Mouse (Mus musculus) cerebellum, postnatal 10 days (tissue): ENCODE results near the gene Timp2.

ENCODE experiments used
- DNase-seq, 2 experiments: peaks; one replicate each; pipeline ENCODE4 v3.0.0; 2021; ENCODE audit warnings: mixed read lengths in 2 of 2

Timp2 gene

DNA sequence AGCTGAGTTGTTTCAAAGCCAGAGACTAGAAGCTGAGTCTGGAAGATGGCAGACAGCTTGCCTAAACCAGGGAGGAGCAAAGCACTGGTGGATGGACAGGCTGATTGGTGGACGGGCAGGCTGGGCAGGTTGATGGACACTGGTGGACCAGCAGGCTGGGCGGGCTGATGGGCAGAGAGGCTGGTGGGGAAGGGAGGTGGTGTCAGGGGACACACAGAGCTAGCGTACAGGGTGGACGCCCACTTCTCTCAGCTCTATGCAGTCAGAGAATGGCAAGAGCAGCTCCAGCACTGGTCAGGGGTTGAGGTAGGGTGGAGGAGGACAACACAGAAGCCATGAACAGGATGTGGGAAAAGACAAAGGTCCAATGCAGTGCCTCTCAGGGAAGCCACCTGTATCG is 13.7 kb upstream of the Timp2 start:
- peak in 1 of 2 experiments; percentile 6 for DNase-seq

DNA sequence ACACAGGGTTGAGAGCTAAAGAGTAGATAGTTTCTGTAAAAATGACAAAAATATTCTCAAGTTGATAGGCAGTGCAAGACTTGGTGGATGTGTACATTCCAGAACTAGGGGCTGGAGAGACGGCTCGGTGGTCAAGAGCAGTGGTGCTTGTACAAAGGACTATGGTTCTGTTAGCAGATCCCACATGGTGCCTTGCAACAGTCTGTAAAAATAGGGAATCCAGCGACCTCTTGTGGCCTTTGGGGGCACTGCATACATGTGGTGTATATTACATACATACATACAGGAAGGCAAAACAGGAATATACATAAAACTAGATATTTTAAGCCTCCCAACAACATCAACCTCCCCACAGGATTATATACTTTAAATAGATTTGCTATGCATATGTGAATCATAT is 12.8 kb upstream of the Timp2 start:
- peak; percentile 55 to 64 for DNase-seq

DNA sequence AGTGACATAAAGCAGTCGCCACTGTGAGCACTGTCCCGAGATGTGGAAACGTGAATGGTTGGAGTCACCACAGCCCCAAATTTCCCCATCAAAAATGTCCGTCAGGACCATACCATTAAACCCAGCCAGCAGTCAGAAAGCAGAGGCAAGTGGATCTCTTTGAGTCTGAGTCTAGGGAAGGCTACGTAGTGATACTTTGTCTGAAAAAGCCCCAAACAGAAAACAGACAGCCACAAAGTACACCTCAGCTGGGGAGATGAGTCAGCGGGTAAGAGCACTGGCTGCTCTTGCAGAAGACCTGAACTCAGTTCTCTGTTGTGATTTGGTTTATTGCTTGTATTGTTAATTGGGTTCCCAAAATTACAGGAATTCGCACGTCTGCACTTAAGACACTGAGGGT is 11.0 kb upstream of the Timp2 start:
- no peak for DNase-seq

DNA sequence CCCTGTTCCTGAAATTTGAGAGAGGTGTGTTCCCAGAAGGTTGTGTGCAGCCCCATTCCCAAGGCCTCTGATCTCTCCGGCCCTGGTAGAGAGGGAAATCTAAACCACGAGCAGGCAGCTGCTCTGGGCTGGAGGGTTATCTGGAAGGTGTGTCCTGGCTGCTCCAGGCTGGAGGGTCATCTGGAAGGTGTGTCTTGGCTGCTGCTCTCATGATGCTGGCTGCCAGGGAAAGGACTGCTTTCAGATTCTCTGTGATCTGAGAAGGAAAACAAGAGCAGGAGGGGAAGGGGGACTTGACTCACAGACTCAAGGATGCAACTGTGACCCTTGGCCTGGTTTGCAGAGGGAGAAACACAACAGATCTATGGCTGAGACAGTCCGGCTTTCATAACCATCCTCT is 10.6 kb upstream of the Timp2 start:
- DNase-seq, result peak in 1 of 2 experiments; percentile 38

DNA sequence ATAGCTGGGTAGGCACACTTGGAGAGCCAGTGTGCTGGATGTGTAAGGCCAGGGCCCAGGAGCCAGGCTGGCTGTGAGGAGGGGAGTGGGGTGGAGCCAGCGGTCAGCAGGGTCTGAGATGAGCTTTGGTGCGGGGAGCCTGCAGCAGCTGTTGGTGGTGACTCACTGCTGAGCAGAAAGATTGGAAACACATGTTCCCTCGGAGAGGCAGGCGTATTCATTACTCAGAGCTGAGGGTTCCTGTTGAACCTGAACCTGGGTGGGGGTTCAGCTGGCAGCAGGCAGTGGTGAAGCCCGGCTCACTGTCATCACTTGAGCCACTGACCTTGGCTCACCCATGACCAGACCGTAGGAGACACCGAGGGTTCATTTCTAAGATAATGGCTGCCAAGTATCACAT is 9.6 kb upstream of the Timp2 start:
- DNase-seq, result peak in 1 of 2 experiments; percentile 64

DNA sequence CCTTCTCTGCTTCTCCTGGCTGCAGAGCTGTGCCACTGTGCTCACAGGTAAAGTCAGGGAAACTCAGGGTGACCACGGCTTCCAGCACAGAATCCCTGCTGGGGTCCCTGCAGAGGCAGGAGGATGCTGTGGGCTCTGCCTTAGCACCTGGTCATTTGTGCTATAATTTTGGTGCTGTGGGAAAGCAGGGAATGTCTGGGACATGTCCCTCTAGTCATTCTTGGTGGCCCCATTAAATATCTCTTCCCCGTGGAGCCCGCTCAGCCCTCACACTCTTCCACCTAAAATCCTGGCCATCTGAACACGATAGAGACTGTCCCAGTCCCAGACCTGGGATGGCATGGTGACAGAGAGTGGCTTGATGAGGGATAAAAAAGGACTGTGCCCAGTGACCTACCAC is 8.5 kb upstream of the Timp2 start:
- peak in 1 of 2 experiments; percentile 13 for DNase-seq

DNA sequence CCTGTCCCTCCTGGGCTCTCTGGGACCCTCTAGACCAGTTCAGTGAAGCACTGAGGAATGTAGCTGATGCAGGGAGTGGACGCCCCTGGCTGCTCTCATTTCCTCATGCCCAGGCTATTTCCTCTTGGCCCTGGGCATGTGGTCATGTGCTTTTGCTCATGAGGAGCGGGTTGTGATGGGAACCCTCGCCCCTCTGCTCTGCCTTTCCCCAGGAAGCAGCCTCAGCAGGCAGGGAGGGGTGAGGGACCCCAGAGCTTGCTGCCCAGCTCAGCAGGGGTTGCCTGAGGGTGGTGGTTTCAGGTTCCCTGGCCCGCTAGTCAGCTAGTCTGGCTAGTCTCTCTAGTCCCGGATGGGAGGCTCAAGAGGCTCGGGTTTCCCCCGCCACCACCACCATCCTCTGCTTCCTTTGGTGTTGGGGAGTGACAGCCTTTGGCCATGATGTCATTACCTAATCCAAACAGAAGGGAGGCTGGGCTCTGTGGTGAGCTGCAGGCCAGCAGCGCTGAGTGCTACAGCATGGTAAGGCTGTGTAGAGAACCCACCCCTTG is 7.5 kb upstream of the Timp2 start:
- peak; percentile 57 to 66 for DNase-seq

DNA sequence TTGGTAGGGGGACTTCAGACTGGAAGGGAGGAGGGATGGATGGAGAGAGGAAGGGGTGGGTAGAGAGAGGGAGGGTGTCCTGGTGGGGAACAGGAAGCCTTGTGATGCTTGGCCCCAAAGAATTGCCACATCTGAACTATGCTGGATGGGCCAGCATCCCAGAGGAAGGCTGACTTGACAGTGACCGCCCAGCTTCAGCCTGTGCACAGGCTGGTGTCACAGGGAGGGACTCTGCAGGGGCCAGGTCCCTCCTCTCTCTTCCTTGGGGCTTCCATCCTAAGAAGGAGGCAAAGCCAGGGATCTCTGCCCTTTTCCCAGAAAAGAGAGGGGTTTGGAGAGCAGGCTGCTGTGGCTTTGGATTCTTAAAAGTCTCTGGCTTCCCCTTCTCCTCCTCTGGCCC is 7.0 kb upstream of the Timp2 start:
- no peak for DNase-seq

DNA sequence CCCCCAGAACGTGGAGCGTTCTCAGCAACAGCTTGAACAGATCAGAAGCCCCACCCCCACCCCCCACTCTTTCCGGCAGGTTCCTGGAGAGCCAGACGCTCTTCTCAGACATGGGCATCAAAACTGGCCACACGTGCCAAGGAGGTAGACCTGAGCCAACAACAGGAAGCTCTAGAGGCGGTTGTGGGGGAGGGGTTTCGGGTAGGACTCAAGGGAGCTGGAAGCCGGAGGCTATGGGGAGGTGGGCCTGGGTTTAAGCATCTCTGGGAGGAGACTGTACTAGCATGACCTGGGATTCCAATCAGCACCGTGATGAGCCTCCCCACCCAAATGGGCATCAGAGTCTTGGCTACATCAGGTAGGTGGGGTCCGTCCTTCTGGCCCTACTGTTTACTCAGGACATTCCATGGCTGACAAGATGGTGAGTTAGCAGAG is 5.4 kb upstream of the Timp2 start:
- DNase-seq, result peak; percentile 91 to 92

DNA sequence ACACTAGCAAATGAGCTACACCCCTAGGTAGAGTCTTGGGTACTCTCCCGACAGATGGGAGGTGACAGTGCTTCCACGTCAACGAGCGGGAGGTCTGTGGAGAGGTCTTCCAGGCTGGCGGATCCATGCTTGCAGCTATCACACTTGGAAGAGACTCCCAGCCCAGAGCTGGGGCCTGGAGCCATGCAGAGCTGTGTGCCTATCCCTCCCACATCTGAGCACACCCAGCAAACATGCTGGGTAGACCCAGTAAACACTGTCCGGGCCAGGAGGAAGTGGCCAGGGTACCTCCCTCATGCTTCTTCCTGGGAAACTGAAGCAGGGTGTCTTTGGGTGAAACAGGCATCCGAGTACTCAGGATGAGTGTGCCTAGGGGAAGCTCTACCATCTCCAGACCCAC is 5.0 kb upstream of the Timp2 start:
- DNase-seq, result peak; percentile 63 to 69

DNA sequence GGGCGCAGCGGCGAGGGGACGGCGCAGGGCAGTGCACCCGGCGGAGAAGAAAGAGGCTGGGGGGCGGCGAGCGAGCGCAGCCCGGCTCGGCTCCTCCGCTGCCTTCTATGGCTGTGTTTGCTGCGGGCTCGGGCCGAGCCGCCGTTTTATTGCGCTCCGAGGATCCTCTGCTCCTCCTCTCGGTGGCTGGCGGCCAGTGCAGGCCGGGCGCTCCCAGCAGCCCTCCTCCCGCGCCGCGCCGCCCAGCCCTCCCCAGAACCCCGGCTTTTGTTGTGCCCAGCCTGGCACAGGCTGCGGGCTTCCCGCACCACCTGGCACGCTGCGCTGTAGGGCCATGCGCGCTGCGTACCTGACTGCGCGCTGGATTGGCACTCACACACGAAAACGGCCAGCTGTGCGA is 335 bp downstream of the Timp2 start:
- peak; percentile 89 to 93 for DNase-seq

DNA sequence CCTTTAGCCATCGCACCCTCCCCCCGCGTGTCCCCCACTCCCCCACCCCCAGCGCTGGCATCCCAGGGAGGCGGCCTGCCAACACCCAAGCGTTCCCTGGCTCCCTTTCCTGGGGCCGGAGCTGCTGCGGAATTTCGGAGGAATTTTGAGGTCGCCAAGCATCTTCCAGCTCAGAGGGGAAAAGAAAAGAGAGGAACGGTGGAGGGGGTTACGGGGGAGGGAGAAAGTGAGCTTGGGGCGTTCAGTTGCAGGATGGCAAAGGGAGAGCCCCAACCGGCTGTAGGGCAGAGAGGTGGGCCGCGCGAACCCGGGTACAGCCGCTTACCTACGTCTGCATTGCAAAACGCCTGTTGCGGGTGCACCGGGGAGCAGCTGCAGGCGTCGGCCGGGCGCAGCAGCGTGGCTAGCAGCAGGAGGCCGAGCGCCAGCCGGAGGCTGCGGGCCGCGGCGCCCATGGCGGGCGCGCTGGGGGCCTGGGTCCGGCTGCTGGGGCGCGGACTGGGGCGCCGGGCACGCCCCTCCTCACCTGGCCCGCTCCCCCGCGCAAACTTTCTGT is 826 bp downstream of the Timp2 start:
- peak; percentile 59 to 63 for DNase-seq

DNA sequence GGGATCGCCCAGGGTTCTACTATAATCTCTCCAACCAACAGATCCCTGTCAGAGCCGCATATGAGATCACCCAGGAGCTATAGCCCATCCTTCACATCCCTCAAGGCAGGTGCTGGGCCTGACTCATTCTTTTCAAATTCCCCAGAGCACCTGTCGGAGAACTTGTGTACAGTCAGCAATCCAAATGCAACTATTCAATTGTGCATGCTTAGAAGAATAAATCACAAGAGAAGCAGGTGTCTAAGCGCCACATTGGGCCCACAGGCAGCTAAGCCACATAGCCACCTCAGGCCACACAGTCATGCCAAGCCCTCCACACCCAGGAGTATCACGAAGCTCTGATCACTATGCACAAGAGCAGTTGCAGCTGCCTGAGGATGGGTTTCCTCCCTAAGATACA is 6.0 kb downstream of the Timp2 start:
- DNase-seq, result no peak

DNA sequence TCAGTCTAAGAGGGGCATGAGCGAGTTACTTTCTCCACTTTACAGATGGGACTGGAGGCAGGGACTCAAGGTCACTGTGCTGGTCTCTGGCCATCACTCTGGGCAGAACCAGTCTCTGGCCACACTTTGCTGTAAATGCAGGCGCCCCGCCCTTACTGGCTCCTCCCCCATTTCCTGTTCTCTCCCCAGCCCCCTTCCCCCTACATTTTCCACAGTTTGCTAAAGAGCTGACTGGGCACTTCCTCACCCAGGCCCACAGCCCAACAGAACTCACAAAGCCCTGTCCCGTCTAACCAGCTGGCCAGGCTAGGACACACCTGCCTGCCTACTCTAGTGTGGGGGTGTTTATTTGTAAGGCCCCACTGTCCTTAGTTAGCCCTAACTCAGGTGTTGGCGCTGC is 6.7 kb downstream of the Timp2 start:
- no peak for DNase-seq

DNA sequence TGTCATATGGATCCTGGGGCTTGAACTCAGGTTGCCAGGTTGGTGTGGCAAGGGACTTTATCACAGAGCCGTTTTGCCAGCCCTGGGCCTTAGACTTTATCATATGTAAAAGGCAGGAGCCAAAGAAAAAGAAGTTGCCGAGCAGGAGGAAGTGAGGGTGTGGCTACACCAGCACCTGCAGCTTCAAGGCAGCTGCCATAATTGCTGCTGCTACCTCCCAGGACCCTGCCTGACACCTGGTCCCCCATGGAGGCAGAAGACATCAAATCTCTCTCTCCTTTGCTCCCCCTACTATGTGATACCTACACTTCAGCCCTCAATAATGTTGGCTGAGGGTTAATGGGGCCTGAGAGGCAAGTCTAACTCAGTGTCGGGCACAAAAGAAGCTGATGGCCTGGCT is 7.1 kb downstream of the Timp2 start:
- DNase-seq, result no peak

DNA sequence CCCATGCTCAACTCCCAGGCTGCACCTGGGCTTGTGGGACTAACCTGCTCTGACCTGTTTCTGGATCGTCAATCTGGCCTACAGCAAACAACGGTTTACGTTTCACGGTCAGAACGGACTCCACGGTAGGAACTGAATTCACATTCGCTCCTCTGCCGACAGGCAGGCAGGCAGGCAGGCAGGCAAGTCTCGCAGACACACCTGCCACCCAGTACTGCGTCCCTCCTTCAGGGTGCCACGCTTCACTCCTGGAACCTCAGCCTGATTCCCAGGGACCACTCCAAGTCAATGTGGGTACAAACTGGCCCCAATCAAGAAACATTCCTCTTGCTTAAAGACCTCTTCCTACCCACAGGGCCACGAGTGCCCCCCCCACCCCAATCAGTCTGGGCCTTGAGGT is 7.6 kb downstream of the Timp2 start:
- DNase-seq, result no peak

DNA sequence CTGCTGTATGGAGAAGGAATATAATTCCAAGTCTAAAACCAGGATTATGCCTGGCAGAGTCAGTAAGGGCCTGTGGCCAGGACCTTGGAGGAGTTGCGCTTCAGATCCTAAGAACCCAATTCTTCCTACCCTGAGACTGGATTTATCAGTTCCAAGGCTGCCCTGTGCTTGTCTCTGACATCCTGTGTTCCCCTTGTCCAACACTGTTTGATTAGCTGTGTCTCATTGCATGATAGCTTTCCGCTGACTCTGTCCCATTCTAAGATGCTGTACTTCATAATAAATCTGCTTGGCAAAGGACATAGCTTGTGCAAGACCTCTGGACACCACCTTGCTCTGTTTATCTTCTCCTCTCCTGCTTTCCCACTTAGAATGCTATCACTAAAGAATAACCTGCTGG is 8.1 kb downstream of the Timp2 start:
- no peak for DNase-seq

DNA sequence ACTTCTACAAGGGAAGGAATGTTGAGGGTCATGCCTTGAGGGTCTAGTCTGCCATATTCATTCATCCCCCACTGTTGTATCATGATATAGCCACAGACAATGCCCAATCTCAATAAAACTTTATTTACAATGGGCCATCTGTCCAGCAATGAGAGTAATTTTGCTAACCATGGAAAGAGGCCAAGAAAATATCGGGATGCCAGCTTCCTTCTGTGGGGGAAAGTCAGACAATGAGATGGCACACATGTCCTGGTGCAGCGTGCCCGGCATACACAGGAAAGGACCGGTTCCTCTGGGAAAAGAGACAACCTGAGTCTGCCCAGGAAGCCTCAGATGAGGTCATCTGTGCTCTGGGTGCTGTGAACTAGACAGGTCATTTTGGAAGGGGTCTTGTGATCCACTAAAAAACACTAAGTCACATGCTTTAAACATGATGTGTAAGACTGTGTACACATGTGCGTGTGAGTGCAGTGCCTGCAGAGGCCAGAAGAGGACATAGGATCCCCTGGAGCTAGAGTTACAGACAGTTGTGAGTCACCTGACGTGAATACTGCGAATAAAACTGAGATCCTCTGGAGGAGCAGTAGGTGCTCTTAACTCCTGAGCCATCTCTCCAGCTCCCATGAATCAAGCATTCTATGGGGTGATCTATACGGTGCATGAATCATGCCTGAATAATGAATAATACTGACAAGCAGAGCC is 9.0 kb downstream of the Timp2 start:
- DNase-seq, result peak; percentile 52 to 60

DNA sequence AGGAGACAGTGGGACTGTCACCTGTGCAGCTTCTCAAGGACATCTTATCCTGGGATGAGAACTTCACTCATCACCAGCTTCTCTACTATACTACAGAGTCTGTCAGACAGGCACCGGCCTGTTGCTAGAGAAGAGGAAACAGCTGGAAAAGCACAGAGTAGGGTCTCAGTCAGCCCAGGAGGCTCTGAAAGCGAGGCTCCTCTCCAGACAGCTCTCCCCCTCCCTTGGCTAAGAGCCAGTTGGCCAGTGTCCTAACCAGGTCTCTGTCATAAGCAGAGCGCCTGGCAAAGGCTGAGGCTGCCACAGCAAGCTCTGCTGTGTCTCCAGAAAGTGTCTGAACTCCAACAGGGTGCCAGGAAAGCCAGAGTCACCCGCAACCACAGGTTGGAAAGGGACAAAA is 9.8 kb downstream of the Timp2 start:
- DNase-seq, result peak; percentile 92 to 93

DNA sequence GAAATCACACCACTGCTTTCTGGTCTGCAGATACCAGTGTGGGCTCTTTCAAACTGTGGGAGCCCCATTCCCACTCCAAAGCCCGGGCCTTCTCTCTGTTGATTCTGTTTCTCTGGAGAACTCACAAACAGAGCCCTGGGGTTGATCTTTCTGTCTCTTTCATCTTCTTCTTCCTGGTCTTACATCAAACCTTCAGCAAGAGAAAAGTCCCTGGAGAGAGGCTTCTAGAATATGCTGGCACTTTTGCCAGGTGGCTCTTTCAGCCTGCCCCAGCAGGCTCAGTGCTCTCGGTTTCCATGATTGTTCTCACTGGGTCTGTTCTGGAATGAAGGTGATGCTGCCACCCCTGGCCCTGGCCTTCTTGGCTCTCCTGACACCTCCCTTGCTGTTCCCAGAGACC is 11.9 kb downstream of the Timp2 start:
- DNase-seq, result no peak

DNA sequence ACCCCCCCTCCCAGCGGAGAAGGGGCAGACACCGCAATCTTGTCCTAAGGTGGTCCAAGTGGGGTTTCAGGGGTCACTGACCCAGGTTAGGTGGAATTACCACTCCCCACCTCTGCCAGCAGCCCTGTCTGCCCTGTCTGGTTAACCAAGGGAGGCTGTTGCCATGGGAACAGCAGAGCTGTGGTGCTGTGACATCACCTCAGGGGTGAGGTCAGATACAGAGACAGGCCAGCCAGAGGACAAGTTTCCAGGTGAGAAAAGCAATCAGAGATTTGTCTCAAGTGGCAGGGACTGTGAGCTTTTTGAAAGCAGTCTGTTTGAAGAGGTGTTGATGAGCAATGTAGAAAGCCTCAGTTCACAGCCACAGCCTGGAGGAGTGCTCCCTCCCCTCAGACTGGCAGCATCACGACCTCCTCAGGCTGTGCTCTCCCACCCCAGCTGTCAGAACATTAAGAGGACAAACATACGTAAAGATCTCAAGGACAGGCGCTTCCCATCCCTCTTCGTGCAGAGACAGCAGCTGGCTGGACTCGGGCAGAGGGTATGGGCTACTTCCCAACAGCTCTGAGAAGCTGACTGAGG is 13.0 kb downstream of the Timp2 start, which contains the start of gene Cep295nl:
Gene Cep295nl (minus strand): TSS at position 101 of the 582 bp plus-strand sequence.
- peak; percentile 62 to 66 for DNase-seq

DNA sequence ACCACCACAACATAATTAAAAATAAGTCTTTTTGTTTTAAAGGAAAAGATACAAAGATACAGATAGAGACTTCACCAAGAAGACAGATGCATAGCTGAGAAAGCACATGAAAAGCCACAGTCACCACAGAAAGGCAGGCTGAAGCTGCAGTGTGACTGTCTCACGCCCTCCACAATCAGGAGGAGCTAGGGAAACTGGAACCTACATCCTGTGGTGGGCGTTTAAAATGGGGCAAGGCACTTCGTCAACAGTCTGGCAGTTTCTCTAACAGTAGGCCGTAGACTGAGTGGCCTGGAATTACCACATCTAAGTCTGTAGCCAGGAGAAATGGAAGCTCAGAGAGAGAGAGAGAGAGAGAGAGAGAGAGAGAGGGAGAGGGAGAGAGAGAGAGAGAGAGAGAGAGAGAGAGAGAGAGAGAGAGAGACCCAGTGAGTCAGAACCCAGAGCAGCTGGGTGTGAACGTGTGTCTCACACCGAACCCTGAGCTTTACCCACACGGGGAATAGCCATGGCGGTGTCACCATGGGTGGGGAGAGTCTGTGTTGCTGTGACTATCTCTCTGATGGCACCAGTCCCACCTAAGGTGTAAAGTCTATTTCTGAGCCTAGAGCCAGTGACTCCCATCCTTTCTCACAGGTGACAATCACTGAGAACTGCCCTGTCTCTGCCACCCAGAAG is 17.9 kb downstream of the Timp2 start:
- no peak for DNase-seq

DNA sequence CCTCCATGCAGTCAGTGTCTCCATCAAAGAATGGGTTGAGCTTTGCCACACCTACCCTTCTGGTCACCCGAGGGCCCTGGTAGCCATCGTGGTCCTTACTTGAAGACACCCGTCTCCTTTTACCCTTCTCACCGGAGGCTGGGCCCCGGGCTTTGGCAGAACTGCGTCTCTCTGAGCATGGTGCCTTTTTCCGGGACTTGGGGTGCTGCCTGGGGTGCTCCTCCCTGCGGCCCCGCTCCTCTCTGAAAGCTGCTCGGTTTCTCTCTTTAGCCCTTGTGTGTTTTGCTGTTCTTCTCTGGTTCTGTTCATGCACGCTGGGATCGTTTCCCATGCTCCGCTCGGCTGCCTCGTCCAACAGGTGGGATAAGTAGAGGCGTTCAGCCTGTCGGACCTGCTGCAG is 22.1 kb downstream of the Timp2 start:
- no peak for DNase-seq

DNA sequence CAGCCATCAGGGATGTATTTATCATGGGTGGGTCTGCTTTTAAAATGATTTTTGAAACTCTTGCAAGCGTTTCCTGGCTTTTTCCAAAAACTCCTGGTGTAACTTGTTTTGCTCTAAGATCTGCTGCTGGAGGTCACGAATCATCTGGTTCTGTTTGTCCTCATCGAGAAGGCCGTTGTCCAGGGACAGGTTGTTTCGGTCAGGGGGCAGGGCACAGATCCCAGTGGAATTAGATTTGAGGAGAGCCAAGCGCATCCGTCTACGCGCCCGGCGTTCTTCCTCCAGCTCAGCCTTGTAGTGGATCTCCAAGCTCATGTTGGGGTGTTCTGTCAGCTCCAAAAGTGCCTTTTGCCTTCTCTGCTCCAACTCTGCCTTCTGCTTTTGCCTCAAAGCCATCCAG is 23.2 kb downstream of the Timp2 start:
- no peak for DNase-seq
